Mouse (Mus musculus) bone marrow, adult 2 months (tissue): ENCODE data around the gene Usp4.

ENCODE experiments used
- CTCF ChIP-seq: fragments of 200-500 bp; IDR thresholded peaks from 2 replicates; pipeline ENCODE4 v1.5.1; 2011; ENCODE audit warnings: low read length, control low read depth; ENCODE audit not compliant: control insufficient read depth, insufficient read depth
- POLR2A ChIP-seq: fragments of 200-500 bp; IDR thresholded peaks from 2 replicates; pipeline ENCODE4 v1.6.1; 2011; ENCODE audit warnings: low read depth, mild to moderate bottlenecking, control low read depth, low read length, borderline replicate concordance; ENCODE audit not compliant: control insufficient read depth

DNA sequence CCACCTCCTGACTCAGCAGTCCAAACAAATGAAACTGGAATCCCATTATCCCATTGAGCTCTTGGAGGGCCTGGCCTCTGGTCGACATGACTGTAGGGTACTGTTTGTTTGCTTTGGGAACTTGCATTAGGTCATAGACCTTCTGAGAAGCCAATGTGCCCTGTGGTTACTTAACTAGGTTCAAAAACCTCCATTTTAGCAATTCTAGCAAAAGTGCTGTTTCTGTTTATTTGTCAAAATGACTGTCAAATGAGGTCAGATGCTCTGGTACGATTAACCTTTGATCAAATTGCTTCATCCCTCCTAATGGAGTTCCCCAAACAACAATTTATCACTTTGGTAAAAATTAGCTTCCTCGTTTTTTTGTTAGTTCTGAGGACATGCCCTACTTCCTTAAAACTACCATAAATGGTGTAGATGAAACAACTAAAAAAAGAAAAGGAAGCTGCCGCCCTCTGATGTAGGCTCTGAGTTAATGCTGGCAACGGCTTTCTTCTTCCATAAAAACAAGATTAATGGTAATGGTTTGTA is 5.3 kb upstream of the Usp4 start:
- TF ChIP-seq CTCF (no peak), POLR2A (no peak)
